Mouse (Mus musculus) adrenal gland, postnatal 10 days (tissue): ENCODE measurements at regions not wholly inside any gene's neighbourhood (a gene's known extent, or its start where the extent isn't known, plus 50 kb on each side); places are given as distances from the start of the nearest gene placed in this dataset.

Source experiments
- DNase-seq: peaks from one replicate; pipeline ENCODE4 v3.0.0; 2021; ENCODE audit warnings: mixed read lengths

- no peak for DNase-seq
Observed at GRCm38 (mm10) chr10:92225818-92226217, 496.4 kb downstream of the Nedd1 start.

GRCm38 (mm10) chr10:92225071-92225470 is 497.1 kb downstream of the Nedd1 start:
- DNase-seq: no peak

- no peak for DNase-seq
Observed at GRCm38 (mm10) chr10:92219310-92219709, 502.9 kb downstream of the Nedd1 start.

- DNase-seq: no peak
Observed at GRCm38 (mm10) chr10:92170856-92171255, 551.4 kb downstream of the Nedd1 start.

- no peak for DNase-seq
Observed at GRCm38 (mm10) chr10:92166057-92166456, 556.2 kb downstream of the Nedd1 start.

GRCm38 (mm10) chr10:92164991-92165390 is 557.2 kb downstream of the Nedd1 start:
- DNase-seq: no peak

- no peak for DNase-seq
Observed at GRCm38 (mm10) chr10:92164648-92164960, 557.6 kb downstream of the Nedd1 start.

GRCm38 (mm10) chr10:92163851-92164647 is 558.2 kb downstream of the Nedd1 start:
- no peak for DNase-seq

GRCm38 (mm10) chr10:92163071-92163504 is 559.1 kb downstream of the Nedd1 start:
- no peak for DNase-seq

- peak; percentile 7 for DNase-seq
Observed at GRCm38 (mm10) chr10:92162473-92163011, 559.7 kb downstream of the Nedd1 start.

GRCm38 (mm10) chr10:92161501-92161900 is 560.7 kb downstream of the Nedd1 start:
- DNase-seq: no peak

GRCm38 (mm10) chr10:92146263-92146662 is 576.0 kb downstream of the Nedd1 start:
- DNase-seq: no peak

- no peak for DNase-seq
Observed at GRCm38 (mm10) chr10:92135521-92135920, 586.7 kb downstream of the Nedd1 start.

GRCm38 (mm10) chr10:92112790-92113189 is 609.4 kb downstream of the Nedd1 start:
- DNase-seq: no peak

GRCm38 (mm10) chr10:92106331-92106730 is 615.9 kb downstream of the Nedd1 start:
- no peak for DNase-seq

- no peak for DNase-seq
Observed at GRCm38 (mm10) chr10:92103887-92104286, 618.3 kb downstream of the Nedd1 start.

GRCm38 (mm10) chr10:92102755-92103154 is 619.5 kb downstream of the Nedd1 start:
- DNase-seq: no peak

GRCm38 (mm10) chr10:92097562-92097961 is 624.7 kb downstream of the Nedd1 start:
- DNase-seq: no peak

GRCm38 (mm10) chr10:92097081-92097480 is 625.1 kb downstream of the Nedd1 start:
- no peak for DNase-seq

- no peak for DNase-seq
Observed at GRCm38 (mm10) chr10:92091480-92092395, 630.5 kb downstream of the Nedd1 start.

- DNase-seq: no peak
Observed at GRCm38 (mm10) chr10:92082111-92082510, 640.1 kb downstream of the Nedd1 start.

- DNase-seq: no peak
Observed at GRCm38 (mm10) chr10:92081199-92081598, 641.0 kb downstream of the Nedd1 start.

- no peak for DNase-seq
Observed at GRCm38 (mm10) chr10:92079421-92079820, 642.8 kb downstream of the Nedd1 start.
